Comparison of ENCODE assay signal across 18 mouse cellular contexts in the genomic region with DNA sequence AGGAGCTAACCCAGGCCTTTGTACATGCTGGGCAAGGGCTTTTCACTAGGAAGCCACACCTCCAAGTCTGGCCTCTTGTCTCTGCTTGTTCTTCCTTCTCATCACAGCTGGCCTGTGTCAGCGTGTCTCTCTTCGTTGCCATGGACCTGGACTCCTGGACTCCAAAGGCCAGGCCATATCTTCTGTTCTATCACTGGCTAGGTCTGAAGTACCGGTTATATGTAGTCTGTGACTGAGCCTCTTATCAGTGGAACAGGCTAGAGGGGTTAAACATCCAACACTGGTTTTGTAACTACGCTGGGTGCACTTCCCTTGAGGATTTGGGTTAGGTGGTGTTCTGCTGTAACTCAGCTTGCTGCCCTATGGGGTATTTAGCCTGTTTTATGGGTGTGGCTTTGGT. TPM values are rescaled to one million over a fixed set of nuclear protein-coding genes. Genes with fewer than 3 reads are reported as not detected.
DNase-seq lines count a peak whose midpoint lies in the region; ATAC-seq and TF ChIP-seq lines count a peak whose summit lies in the region.
"Had no signal": no experiment of that assay in that cellular context is flagged by ENCODE, and none has a peak within 500 bp of the region (broad histone marks: within the 10 kb centered on the region; RNA-seq: fewer than 3 reads in every experiment).

No protein-coding gene starts in this region.

- H3K4me2 ChIP-seq in intestine, embryonic 16.5 days (ENCODE audit: low read depth, low read length) = peak overlapping the region; percentile 23; the same call in 1 of the 2 replicates
- H3K4me2 ChIP-seq in stomach, embryonic 15.5 days = no peak overlapping the region
- H3K4me2 ChIP-seq in hindbrain, postnatal 0 days (ENCODE audit: low read depth, low read length) = no peak overlapping the region
- H3K4me2 ChIP-seq: embryonic facial prominence, embryonic 13.5 days; forebrain, embryonic 12.5 days; heart, embryonic 12.5 days; hindbrain, embryonic 15.5 days had no signal

- peak; percentile 98 for ATAC-seq in intestine, embryonic 16.5 days
- ATAC-seq in stomach, embryonic 15.5 days (ENCODE audit: insufficient read depth, low FRiP score, low read depth) = peak; percentile 63; the same call in 1 of the 2 replicates
- no peak for ATAC-seq in hindbrain, postnatal 0 days
- ATAC-seq: forebrain, embryonic 16.5 days; inflammation-experienced regulatory T-cells, adult 6 months had no signal

- 0 out of 2 replicates have a peak, but pooled peaks cover 8% of the 10 kb centered on the region for H3K4me1 ChIP-seq in intestine, embryonic 16.5 days (ENCODE audit: control insufficient read depth, insufficient read depth, low read length)
- 0 out of 2 replicates have a peak, but pooled peaks cover 8% of the 10 kb centered on the region for H3K4me1 ChIP-seq in stomach, embryonic 15.5 days
- no peaks in the 10 kb centered on the region for H3K4me1 ChIP-seq in hindbrain, postnatal 0 days (ENCODE audit: insufficient read depth, low read length)
- H3K4me1 ChIP-seq: embryonic facial prominence, embryonic 13.5 days; forebrain, embryonic 12.5 days; heart, embryonic 12.5 days; hindbrain, embryonic 15.5 days had no signal

- no peaks in the 10 kb centered on the region for H3K9me3 ChIP-seq in intestine, embryonic 16.5 days (ENCODE audit: control insufficient read depth, low read length)
- no peaks in the 10 kb centered on the region for H3K9me3 ChIP-seq in stomach, embryonic 15.5 days
- no peaks in the 10 kb centered on the region for H3K9me3 ChIP-seq in hindbrain, postnatal 0 days (ENCODE audit: low read length)
- H3K9me3 ChIP-seq: embryonic facial prominence, embryonic 13.5 days; forebrain, embryonic 12.5 days; hindbrain, embryonic 15.5 days had no signal

- WGBS in intestine, embryonic 16.5 days = 38% methylated on average over 4 of the region's 4 CpGs
- 40% methylated on average over 4 of the region's 4 CpGs for WGBS in stomach, embryonic 15.5 days
- WGBS in hindbrain, postnatal 0 days = 57% methylated on average over 4 of the region's 4 CpGs

- peak overlapping the region; percentile 71 for H3K27ac ChIP-seq in intestine, embryonic 16.5 days (ENCODE audit: low read length)
- H3K27ac ChIP-seq in stomach, embryonic 15.5 days = peak overlapping the region; percentile 37; the same call in 1 of the 2 replicates
- H3K27ac ChIP-seq in hindbrain, postnatal 0 days = no peak overlapping the region
- H3K27ac ChIP-seq: embryonic facial prominence, embryonic 13.5 days; forebrain, embryonic 12.5 days; hindbrain, embryonic 15.5 days had no signal

- H3K4me3 ChIP-seq in intestine, embryonic 16.5 days (ENCODE audit: low read length) = no peak overlapping the region
- no peak overlapping the region for H3K4me3 ChIP-seq in stomach, embryonic 15.5 days (replicated peaks)
- no peak overlapping the region for H3K4me3 ChIP-seq in hindbrain, postnatal 0 days (ENCODE audit: low read length)
- H3K4me3 ChIP-seq: embryonic facial prominence, embryonic 13.5 days; forebrain, embryonic 12.5 days; heart, embryonic 12.5 days; hindbrain, embryonic 15.5 days had no signal

- no peaks in the 10 kb centered on the region for H3K27me3 ChIP-seq in intestine, embryonic 16.5 days (replicated peaks; ENCODE audit: control insufficient read depth, insufficient read depth, low read length)
- no peaks in the 10 kb centered on the region for H3K27me3 ChIP-seq in stomach, embryonic 15.5 days (replicated peaks)
- H3K27me3 ChIP-seq in hindbrain, postnatal 0 days (ENCODE audit: insufficient read depth, low read length) = no peaks in the 10 kb centered on the region

- TF ChIP-seq CTCF in hindbrain, postnatal 0 days (IDR thresholded peaks at IDR 0.05; ENCODE audit: low read depth) = no peak

- H3K9ac ChIP-seq in intestine, embryonic 16.5 days (ENCODE audit: low read depth, low read length) = no peak overlapping the region
- no peak overlapping the region for H3K9ac ChIP-seq in stomach, embryonic 15.5 days
- no peak overlapping the region for H3K9ac ChIP-seq in hindbrain, postnatal 0 days (replicated peaks; ENCODE audit: low read length)
- H3K9ac ChIP-seq: embryonic facial prominence, embryonic 13.5 days; forebrain, embryonic 12.5 days; heart, embryonic 12.5 days; hindbrain, embryonic 15.5 days had no signal

- H3K36me3 ChIP-seq in intestine, embryonic 16.5 days (ENCODE audit: control insufficient read depth, insufficient read depth, low read length) = no peaks in the 10 kb centered on the region
- no peaks in the 10 kb centered on the region for H3K36me3 ChIP-seq in stomach, embryonic 15.5 days
- no peaks in the 10 kb centered on the region for H3K36me3 ChIP-seq in hindbrain, postnatal 0 days (ENCODE audit: insufficient read depth, low read length)
- H3K36me3 ChIP-seq: embryonic facial prominence, embryonic 13.5 days; forebrain, embryonic 12.5 days; heart, embryonic 12.5 days; hindbrain, embryonic 15.5 days had no signal

- peak; percentile 50 to 55 for DNase-seq in urinary bladder, postnatal 36 days (ENCODE audit: low spot score in 2 of 2)
- DNase-seq in urinary bladder, postnatal 10 days (ENCODE audit: low spot score) = no peak
- no peak for DNase-seq in gastrocnemius, postnatal 36 days
- DNase-seq in heart, postnatal 36 days = no peak
- DNase-seq in hindbrain, postnatal 0 days (ENCODE audit: low spot score) = no peak
- DNase-seq: adrenal gland, adult 8-10 months; cerebellum, adult 18-20 months; cerebellum, adult 9-11 months; cerebellum, postnatal 36 days; gastrocnemius, postnatal 10 days had no signal

- intact Hi-C loops in gastrocnemius, postnatal 36 days (cut with DNase I) = no loop called here
- intact Hi-C loops in heart, postnatal 36 days (cut with DNase I) = no loop called here

RNA-seq across cellular contexts. Expression of gene Galnt6, which starts 7.2 kb away (rescaled TPM):
- 7.6 and 8.8 TPM in 2 replicates for polyA plus RNA-seq in intestine, embryonic 16.5 days (2015; fragmentation: Nextera tagmentation; extraction: Ambion mirVana)
- polyA plus RNA-seq in stomach, embryonic 15.5 days (2015; fragmentation: Nextera tagmentation; extraction: Ambion mirVana) = 4.0 and 4.4 TPM in 2 replicates
- under 1 TPM; 0.17 to 0.20 TPM for total RNA-seq in gastrocnemius, postnatal 36 days (2021)
- under 1 TPM; 0.72 to 0.98 TPM for total RNA-seq in heart, postnatal 36 days (2021)
- total RNA-seq in hindbrain, postnatal 0 days (2014; rRNA removed) = 0.25 and 0.37 TPM in 2 replicates
- 0.34 TPM in 2 replicates for polyA plus RNA-seq in hindbrain, postnatal 0 days (2015; fragmentation: Nextera tagmentation; extraction: Ambion mirVana)

RNA-seq across cellular contexts. Expression of gene Cela1, which starts 34.3 kb away (rescaled TPM):
- 180 and 240 TPM in 2 replicates for polyA plus RNA-seq in intestine, embryonic 16.5 days (2015; fragmentation: Nextera tagmentation; extraction: Ambion mirVana)
- polyA plus RNA-seq in stomach, embryonic 15.5 days (2015; fragmentation: Nextera tagmentation; extraction: Ambion mirVana) = 273 and 329 TPM in 2 replicates
- total RNA-seq in gastrocnemius, postnatal 36 days (2021) = not detected
- under 1 TPM in 1 of 2 experiments, not detected in 1; 0.98 TPM for total RNA-seq in heart, postnatal 36 days (2021)
- 1.8 and 4.7 TPM in 2 replicates for total RNA-seq in hindbrain, postnatal 0 days (2014; rRNA removed)
- 2.4 and 3.1 TPM in 2 replicates for polyA plus RNA-seq in hindbrain, postnatal 0 days (2015; fragmentation: Nextera tagmentation; extraction: Ambion mirVana)
- polyA plus RNA-seq: forebrain, embryonic 12.5 days had no signal

RNA-seq across cellular contexts. Expression of gene Slc4a8, which starts 39.5 kb away (rescaled TPM):
- 3.2 and 4.5 TPM in 2 replicates for polyA plus RNA-seq in intestine, embryonic 16.5 days (2015; fragmentation: Nextera tagmentation; extraction: Ambion mirVana)
- 4.6 and 4.9 TPM in 2 replicates for polyA plus RNA-seq in stomach, embryonic 15.5 days (2015; fragmentation: Nextera tagmentation; extraction: Ambion mirVana)
- 1 to 10 TPM; 1.6 to 2.0 TPM for total RNA-seq in gastrocnemius, postnatal 36 days (2021)
- 1 to 10 TPM; 2.3 to 2.7 TPM for total RNA-seq in heart, postnatal 36 days (2021)
- 25.4 and 33.9 TPM in 2 replicates for total RNA-seq in hindbrain, postnatal 0 days (2014; rRNA removed)
- 29.8 and 30.7 TPM in 2 replicates for polyA plus RNA-seq in hindbrain, postnatal 0 days (2015; fragmentation: Nextera tagmentation; extraction: Ambion mirVana)

RNA-seq across cellular contexts. Expression of gene Bin2, which starts 52.7 kb away (rescaled TPM):
- polyA plus RNA-seq in intestine, embryonic 16.5 days (2015; fragmentation: Nextera tagmentation; extraction: Ambion mirVana) = 8.0 and 9.2 TPM in 2 replicates
- 7.1 TPM in 2 replicates for polyA plus RNA-seq in stomach, embryonic 15.5 days (2015; fragmentation: Nextera tagmentation; extraction: Ambion mirVana)
- 1 to 10 TPM in 1 of 2 experiments, under 1 TPM in 1; 0.44 to 1.1 TPM for total RNA-seq in gastrocnemius, postnatal 36 days (2021)
- 1 to 10 TPM; 1.6 TPM for total RNA-seq in heart, postnatal 36 days (2021)
- 0.61 and 0.63 TPM in 2 replicates for total RNA-seq in hindbrain, postnatal 0 days (2014; rRNA removed)
- polyA plus RNA-seq in hindbrain, postnatal 0 days (2015; fragmentation: Nextera tagmentation; extraction: Ambion mirVana) = 1.1 and 1.4 TPM in 2 replicates

Comparison
In these comparisons a context has a peak if more than half of its experiments do, and no peak if none do; other contexts are left out.
1. DNase-seq: peak in urinary bladder, postnatal 36 days (2 of 2); none in urinary bladder, postnatal 10 days (single experiment), gastrocnemius, postnatal 36 days (0 of 2), heart, postnatal 36 days (0 of 2) and hindbrain, postnatal 0 days (single experiment).